Mouse (Mus musculus) megakaryocyte, embryonic 14.5 days (primary cell): Measurements from ENCODE around the gene Cd96. TPM values are rescaled to one million over a fixed set of nuclear protein-coding genes. Genes with fewer than 3 reads are reported as not detected.
A peak's percentile ranks its signal among the peaks of the same experiment; 100 is the strongest.

Experiments
- H3K27me3 ChIP-seq: replicated peaks from 2 replicates; pipeline ENCODE3; 2012; ENCODE audit warnings: inconsistent platforms
- H3K36me3 ChIP-seq: replicated peaks from 2 replicates; pipeline ENCODE3; 2012; ENCODE audit warnings: low read length, inconsistent platforms, mixed read lengths
- H3K4me1 ChIP-seq: 2 replicates; pipeline ENCODE4 v1.6.1; 2012; ENCODE audit warnings: inconsistent platforms
- H3K4me3 ChIP-seq: replicated peaks from 2 replicates; pipeline ENCODE3; 2012; ENCODE audit warnings: moderate library complexity, mild to moderate bottlenecking, inconsistent platforms
- H3K9me3 ChIP-seq: 2 replicates; pipeline ENCODE4 v1.6.1; 2012; ENCODE audit warnings: inconsistent platforms
- FLI1 ChIP-seq: IDR thresholded peaks from 2 replicates; pipeline ENCODE4 v1.6.1; 2012; ENCODE audit warnings: low read length, inconsistent platforms, mixed read lengths
- GATA1 ChIP-seq: IDR thresholded peaks from 3 replicates; pipeline ENCODE4 v1.6.1; 2012; ENCODE audit warnings: mixed read lengths, low read length, inconsistent platforms, borderline replicate concordance
- polyA plus RNA-seq: library from polyadenylated mRNA; stranded (reverse); fragments of >175 nt; gene quantifications from 2 replicates; pipeline ENCODE4 v1.2.3, GENCODE M21; 2012; ENCODE audit warnings: low replicate concordance; ENCODE audit not compliant: insufficient read depth

The Cd96 gene
- polyA plus RNA-seq, 1 experiment, result 4.8 TPM

DNA sequence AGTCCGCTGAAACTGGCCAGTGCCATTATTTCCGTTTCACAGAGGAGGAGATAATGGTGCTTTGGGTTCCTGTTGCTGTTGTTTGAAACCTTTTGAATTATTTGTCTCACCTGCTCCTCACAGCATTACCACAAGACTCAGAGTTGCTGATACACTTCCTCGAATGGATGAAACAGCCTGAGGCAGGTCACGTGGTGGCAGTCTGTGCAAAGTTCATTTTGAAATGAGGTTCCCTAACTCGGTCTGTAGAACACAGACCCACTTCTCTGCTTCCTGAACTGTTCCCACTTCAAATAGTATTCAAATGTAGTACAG lies 109.2 kb downstream of the Cd96 start:
- TF ChIP-seq FLI1, result no peak
- peaks cover 2% of the 10 kb centered on the region for H3K36me3 ChIP-seq
- peak overlapping the region; percentile 95 for H3K4me3 ChIP-seq

GRCm38 (mm10) chr16:46010153-46010905 lies 109.7 kb downstream of the Cd96 start, which contains the start of gene Plcxd2:
TSS of gene Plcxd2 (minus strand) at chr16:46010218.
- Histone ChIP-seq H3K4me3 (peak within 1 kb of the TSS; percentile 95), H3K9me3 (peaks cover 12% of the 10 kb centered on the region), H3K27me3 (peaks cover 6% of the 10 kb centered on the region), H3K4me1 (peaks cover 44% of the 10 kb centered on the region), H3K36me3 (peaks cover 2% of the 10 kb centered on the region)
- TF ChIP-seq FLI1 (no peak), GATA1 (no peak)

More for the DNA sequence above, 109.2 kb downstream of the Cd96 start:
- Histone ChIP-seq H3K9me3 (peaks cover 12% of the 10 kb centered on the region), H3K27me3 (peaks cover 6% of the 10 kb centered on the region), H3K4me1 (peaks cover 44% of the 10 kb centered on the region)

GRCm38 (mm10) chr16:46009717-46010116 lies 110.3 kb downstream of the Cd96 start:
- Histone ChIP-seq H3K36me3 (peaks cover 2% of the 10 kb centered on the region), H3K9me3 (peaks cover 12% of the 10 kb centered on the region), H3K27me3 (peaks cover 6% of the 10 kb centered on the region), H3K4me1 (peaks cover 44% of the 10 kb centered on the region), H3K4me3 (peak overlapping the region; percentile 95)
- TF ChIP-seq FLI1, result no peak
- no peak for TF ChIP-seq GATA1

DNA sequence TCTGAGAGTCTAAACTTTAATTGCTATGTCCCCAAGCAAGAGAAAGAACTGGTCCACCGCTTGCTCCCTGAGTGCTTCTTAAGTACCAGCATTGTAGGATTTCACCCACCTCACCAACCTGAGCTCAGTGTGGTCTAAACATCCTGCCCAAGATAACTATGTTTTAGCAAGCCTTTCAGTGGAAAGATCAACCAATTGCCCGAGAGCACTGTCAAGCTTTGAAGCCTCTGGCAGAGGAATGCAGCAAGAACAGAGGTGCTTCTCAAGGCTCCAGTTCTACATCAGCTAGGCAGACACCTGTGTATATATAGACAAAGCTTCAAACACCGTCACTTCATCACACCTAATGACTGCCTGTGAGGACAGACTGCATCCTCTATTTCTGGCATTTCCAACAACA lies 111.3 kb downstream of the Cd96 start:
- H3K9me3 ChIP-seq, result peaks cover 7% of the 10 kb centered on the region
- peaks cover 6% of the 10 kb centered on the region for H3K27me3 ChIP-seq
- peaks cover 44% of the 10 kb centered on the region for H3K4me1 ChIP-seq
- no peak overlapping the region for H3K4me3 ChIP-seq
- no peak for TF ChIP-seq FLI1
- peaks cover 2% of the 10 kb centered on the region for H3K36me3 ChIP-seq

- TF ChIP-seq GATA1, result no peak
- TF ChIP-seq FLI1, result no peak
These were observed 111.9 kb downstream of the Cd96 start for GRCm38 (mm10) chr16:46008036-46008605.

GRCm38 (mm10) chr16:46006261-46006660 lies 113.8 kb downstream of the Cd96 start:
- no peak for TF ChIP-seq FLI1
- TF ChIP-seq GATA1, result no peak
- Histone ChIP-seq H3K4me3 (peak overlapping the region; percentile 10), H3K4me1 (peaks cover 55% of the 10 kb centered on the region), H3K36me3 (no peaks in the 10 kb centered on the region), H3K9me3 (no peaks in the 10 kb centered on the region), H3K27me3 (peaks cover 6% of the 10 kb centered on the region)

More at GRCm38 (mm10) chr16:46008036-46008605, 111.9 kb downstream of the Cd96 start:
- H3K9me3 ChIP-seq, result peaks cover 4% of the 10 kb centered on the region
- H3K27me3 ChIP-seq, result peaks cover 6% of the 10 kb centered on the region
- peaks cover 44% of the 10 kb centered on the region for H3K4me1 ChIP-seq
- peaks cover 2% of the 10 kb centered on the region for H3K36me3 ChIP-seq
- no peak overlapping the region for H3K4me3 ChIP-seq

DNA sequence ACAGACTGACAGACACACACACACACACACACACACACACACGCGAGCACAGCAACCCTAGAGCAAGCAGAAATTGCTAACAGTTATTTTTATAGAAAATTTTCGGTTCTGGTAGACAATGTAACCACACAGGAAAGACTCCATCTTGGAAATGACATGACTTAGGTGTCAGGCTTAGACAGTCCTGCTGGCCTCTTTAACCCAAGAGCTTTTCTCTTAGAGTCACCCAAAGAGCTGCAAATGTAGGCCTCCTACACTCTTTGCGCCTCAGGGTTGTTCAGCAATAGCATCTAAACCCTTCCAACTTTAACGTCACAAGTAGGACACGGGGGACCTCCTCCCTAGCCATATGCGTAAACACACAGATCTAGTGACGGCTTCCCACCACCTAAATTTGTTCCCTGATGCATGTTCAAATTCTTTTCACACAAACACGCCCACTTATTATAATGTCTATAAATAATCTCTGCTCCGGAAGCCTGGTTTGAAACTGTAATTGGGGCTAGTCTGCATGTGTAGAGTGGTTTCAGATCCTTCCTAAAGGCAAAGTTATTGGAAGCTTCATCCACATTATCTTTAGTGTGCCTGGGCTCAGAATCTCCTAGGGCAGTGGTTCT lies 118.4 kb downstream of the Cd96 start:
- Histone ChIP-seq H3K4me1 (peaks cover 20% of the 10 kb centered on the region), H3K36me3 (no peaks in the 10 kb centered on the region), H3K27me3 (no peaks in the 10 kb centered on the region), H3K9me3 (no peaks in the 10 kb centered on the region), H3K4me3 (no peak overlapping the region)
- no peak for TF ChIP-seq GATA1
- TF ChIP-seq FLI1, result no peak

DNA sequence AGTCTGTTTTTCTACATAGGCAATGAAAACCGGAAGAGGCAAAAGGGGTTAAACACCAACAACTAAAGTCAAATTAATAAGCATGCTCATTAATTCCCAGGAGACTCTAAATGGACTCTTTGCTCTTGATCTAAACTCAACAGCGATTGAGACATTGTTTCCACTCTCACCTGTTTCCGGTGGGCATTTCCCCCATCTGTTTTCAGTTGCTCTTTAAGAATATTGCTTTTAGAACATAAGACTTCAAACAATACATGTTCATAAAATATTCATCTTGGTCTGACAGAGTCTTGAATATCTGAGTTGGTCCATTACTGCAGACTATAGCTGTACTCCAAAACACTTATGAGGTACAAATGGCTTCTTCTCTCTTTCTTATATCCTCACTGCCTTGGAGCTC lies 119.1 kb downstream of the Cd96 start:
- Histone ChIP-seq H3K4me1 (peaks cover 17% of the 10 kb centered on the region), H3K36me3 (no peaks in the 10 kb centered on the region), H3K9me3 (no peaks in the 10 kb centered on the region), H3K4me3 (no peak overlapping the region), H3K27me3 (no peaks in the 10 kb centered on the region)
- TF ChIP-seq FLI1 (no peak), GATA1 (no peak)

GRCm38 (mm10) chr16:45999374-46000191 lies 120.5 kb downstream of the Cd96 start:
- Histone ChIP-seq H3K9me3 (no peaks in the 10 kb centered on the region), H3K4me3 (no peak overlapping the region), H3K27me3 (no peaks in the 10 kb centered on the region), H3K36me3 (no peaks in the 10 kb centered on the region), H3K4me1 (peaks cover 17% of the 10 kb centered on the region)
- TF ChIP-seq FLI1 (no peak), GATA1 (no peak)

DNA sequence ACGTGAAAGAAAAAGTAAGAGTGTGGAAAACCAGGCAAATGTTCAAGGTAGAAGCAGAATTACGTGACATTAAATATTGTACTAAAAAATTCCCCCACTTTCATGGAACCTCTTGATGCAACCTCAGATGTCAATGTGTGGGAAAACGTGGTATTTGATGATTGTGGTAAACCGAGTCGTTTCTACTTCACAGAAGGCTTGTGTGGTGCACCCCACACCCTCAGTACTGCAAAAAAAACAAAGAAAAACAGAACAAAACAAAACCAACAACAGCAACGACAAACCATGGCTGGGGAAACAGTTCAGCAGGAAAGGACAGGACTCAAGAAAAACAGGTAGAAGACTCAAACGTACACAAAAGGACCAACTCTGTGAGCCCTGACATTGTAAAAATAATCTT lies 121.8 kb downstream of the Cd96 start:
- peaks cover 21% of the 10 kb centered on the region for H3K4me1 ChIP-seq
- H3K36me3 ChIP-seq, result no peaks in the 10 kb centered on the region
- no peaks in the 10 kb centered on the region for H3K27me3 ChIP-seq
- H3K4me3 ChIP-seq, result no peak overlapping the region
- no peaks in the 10 kb centered on the region for H3K9me3 ChIP-seq
- TF ChIP-seq GATA1, result no peak
- no peak for TF ChIP-seq FLI1
